Mouse (Mus musculus) mouse trophoblast stem cell (cell line): ENCODE results near the gene Lrba.

Source experiments
- in situ Hi-C, 2 experiments: fragments of 300-500 bp; cut with MseI, MboI; formaldehyde crosslinking; loops; 2 replicates in 1 of 2; 3 replicates in 1 of 2; pipeline ENCODE4 v1.15.1; 2025

The Lrba gene

GRCm38 (mm10) chr3:86756548-86756947 lies 532.1 kb downstream of the Lrba start:
- in situ Hi-C loops, result no loop called here

GRCm38 (mm10) chr3:86758727-86759126 lies 534.2 kb downstream of the Lrba start:
- in situ Hi-C loops, result no loop called here

DNA sequence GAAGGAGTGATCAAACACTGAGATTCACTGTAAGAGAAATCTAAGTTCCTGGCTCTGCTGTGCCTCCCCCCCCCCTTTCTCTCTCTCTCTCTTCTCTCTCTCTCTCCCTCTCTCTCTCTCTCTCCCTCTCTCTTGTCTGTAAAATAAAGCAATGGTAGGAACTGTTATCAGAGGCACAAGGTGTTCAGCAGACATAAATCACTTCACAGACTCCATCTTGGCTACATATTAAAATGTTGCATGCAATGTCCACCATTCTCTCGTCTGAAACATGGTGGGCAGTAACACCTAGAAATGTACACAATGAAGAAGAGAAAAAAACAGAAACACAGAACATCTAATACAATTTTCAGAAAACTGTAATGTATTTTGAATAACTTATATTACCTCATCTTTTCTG lies 534.9 kb downstream of the Lrba start:
- in situ Hi-C loops, result no loop called here

DNA sequence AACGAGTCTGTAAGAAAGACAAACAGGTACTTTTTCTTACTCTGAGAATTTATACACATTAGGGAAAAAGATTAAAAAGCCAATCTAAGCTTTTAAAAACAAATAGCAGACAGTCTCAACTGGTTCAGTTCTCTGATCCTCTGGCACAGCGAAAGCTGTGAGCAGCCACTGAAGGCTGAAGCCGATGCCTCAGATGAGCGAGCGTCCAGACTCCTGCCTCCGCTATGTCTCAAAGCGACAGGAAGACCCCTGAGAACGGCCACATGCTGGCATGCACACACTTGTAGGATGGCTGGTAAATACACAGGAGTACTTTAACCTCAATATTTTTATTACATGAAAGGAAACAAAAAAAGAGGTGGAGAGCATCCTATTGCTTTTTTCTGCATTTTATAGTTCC lies 535.4 kb downstream of the Lrba start:
- in situ Hi-C loops, result no loop called here

DNA sequence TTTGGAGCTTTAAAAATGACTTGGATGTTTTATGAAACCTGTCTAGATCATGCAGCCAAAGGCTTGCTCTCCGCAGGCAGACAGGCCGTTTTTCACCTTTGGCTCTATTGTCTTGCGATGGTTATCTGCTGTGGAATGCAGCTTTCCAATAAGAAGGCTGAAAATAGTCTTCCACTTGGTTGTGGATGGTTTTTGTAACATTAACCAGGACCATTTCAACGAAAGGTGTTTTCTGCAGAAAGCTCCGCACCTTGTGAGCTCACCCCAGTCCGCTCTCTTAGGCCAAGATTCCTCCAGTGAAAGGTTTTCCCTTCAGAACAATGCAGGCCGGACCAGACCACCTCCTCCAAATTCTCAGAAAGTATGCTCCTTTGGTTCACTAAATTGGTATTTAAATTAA lies 536.0 kb downstream of the Lrba start:
- in situ Hi-C loops, result no loop called here

GRCm38 (mm10) chr3:86761095-86762035 lies 536.9 kb downstream of the Lrba start:
- in situ Hi-C loops, result no loop called here

DNA sequence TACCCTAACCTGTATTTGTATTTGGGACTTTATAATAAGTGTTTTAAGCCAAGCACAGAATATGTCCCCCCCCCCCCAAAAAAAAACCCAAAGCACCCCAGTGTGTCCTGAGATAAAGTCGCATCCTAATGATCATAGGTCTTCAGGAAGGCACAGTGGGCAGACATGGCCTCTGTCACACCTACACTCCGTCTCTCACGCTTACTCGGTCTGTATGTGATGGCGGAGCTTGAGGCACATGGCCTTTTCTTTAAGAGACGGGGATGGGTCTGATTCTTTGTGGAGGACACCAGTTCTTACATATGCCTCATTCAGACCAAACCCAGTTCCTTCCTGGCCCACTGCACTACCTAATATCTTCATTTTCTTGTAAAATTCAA lies 537.5 kb downstream of the Lrba start:
- in situ Hi-C loops, result no loop called here

- in situ Hi-C loops, result no loop called here
Measured at GRCm38 (mm10) chr3:86762456-86762855, 538.0 kb downstream of the Lrba start.

DNA sequence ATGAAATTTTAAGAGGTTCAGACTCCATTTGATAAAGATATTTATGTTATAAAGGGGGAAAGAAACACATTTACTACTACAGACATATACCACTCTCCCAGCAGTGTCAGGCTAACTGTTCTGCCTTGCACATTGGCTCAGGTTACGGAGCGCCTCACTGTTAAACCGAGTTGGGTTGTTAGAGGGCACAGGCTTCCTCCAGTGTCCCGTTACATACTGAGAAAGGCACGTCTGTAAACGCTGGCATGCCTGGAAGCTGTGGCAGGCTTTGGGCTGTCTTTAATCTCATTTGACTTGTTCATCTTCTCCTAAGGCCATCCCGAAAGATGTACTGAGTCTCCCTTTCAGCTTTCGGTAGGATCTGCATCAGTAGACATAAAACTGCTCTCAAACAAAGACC lies 544.1 kb downstream of the Lrba start:
- in situ Hi-C loops, result no loop called here

- in situ Hi-C loops, result no loop called here
Measured at GRCm38 (mm10) chr3:86768969-86769368, 544.5 kb downstream of the Lrba start.

DNA sequence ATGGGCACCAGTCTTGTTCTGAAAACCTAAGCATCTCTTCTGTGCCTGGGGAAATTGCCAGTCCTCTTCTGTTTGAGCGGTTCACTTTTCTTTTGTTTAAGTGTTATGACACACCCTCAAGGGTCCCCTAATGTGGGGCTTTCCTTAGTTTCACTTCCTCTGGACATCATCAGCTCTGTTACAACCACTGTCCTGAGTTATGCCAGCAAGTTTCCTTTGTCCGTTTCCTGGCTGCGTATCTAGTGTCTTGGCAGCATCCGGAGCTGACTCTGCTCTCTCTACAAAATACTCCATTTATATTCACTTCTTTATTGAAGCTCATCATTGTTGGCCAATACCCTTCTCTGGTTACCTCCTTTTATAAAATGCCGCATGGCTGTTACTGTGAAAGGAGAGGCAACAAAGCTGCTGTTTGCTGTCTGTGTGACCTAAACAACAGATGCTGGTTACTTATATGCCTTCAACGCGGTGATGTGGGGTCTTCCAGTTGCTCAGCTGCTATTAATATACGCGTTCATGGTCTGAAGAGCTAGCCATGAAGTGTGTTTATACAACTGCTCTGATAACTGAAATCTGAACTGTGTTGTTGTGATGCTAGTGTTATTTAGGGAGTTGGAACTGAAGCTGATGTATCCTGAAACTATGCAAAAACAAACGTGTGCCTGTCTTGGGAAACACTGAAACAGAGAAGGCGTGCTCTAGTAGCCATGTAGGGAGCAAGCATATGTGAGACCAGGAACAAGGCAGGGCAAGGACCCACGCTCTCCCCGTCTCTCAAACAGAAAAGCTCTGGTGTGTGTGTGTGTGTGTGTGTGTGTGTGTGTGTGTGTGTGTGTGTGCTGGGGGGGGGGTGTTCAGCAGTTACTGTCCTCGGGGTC lies 550.3 kb downstream of the Lrba start:
- in situ Hi-C loops, result no loop called here

DNA sequence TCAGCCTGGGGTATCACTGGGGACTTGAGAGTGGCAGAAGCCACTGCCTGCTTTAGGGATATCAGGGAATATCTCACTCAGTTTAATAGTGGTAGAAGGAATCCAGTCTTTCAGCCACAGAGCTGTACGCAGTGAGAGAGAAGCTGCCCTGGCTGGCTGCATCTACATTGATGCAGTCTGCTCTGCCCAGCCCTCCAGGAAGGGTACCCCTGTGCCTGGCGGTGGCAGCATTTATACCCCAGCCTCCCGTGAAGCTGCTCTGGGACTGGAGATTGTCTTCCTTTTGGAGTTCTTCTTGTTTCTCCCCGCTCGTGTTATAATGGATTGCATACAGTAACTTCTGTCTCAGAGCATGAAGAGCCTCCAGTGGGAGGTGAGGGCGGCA lies 551.0 kb downstream of the Lrba start:
- in situ Hi-C loops, result no loop called here

GRCm38 (mm10) chr3:86779704-86780103 lies 555.2 kb downstream of the Lrba start:
- in situ Hi-C loops, result no loop called here

- in situ Hi-C loops, result no loop called here
Measured at GRCm38 (mm10) chr3:86784051-86784450, 559.6 kb downstream of the Lrba start.

DNA sequence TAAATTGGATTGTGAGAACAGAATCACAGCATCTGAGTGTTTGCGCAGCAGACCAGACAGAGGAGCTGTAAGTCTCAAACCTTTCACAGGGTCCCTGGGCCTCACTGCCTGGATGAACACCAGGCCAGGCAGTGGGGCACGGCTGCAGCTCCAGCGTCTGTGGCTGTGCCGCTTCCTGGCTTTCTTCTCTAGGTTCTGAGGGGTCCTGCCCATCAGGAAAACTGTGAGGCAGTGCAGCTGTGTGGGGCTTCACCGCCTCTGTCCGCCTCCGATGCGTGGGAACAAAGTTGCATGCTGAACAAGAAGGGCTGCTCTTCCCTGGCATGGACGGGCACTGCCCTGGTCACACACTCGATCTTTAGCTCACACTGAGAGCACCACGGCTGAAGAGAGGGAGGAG lies 560.5 kb downstream of the Lrba start:
- in situ Hi-C loops, result no loop called here

DNA sequence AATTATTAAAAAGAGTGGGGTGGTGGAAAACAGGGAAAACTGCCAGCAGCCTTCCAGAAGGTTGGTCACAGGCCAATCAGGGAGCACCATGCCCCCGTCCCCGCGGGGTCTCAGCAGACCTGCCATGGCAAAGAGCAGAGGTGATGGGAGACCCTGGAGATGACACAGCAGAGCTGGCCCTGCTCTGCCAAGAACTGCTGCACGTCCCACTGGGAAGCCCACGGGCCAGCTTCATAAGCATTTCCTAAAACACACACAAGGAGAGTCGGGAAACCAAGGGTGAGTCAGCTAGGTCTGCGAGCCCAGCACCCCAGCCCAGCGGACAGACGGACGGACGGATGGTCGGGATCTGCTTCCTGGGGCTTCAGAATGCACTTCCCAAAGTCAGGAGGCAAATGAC lies 561.8 kb downstream of the Lrba start:
- in situ Hi-C loops, result no loop called here

GRCm38 (mm10) chr3:86786845-86787351 lies 562.4 kb downstream of the Lrba start:
- in situ Hi-C loops, result no loop called here

DNA sequence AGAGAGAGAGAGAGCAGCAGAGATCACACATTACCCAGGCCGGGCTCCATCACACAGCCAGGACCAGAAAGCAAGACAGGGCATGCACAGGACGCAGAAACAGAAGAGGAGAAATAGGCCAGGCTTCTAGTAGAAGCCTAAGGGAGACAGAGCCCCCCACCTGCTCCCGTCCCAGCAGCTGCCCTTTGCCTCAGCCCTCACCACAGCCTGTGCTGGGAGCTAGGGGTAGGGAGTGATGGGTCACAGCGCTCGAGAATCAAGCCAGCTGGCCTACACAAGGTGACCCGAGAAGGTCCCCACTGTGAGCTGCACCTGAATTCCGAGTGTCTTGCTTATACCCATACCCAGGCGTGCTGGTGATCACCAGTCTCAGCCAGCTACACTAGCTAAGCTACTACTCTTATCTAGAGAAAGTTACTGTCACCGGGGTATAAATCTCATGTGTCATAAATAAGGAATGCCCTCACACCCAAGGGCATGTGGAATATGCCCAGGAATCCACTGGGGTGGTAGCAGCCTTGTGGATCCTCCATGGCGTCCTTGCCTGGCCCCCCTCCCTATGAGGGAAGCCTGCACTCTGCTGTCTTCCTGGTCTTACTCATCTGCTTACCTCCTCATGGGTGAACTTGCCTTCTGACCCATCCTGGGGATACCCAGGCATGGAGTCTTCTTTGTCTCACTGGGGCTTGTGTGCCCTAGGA lies 563.1 kb downstream of the Lrba start:
- in situ Hi-C loops, result no loop called here

DNA sequence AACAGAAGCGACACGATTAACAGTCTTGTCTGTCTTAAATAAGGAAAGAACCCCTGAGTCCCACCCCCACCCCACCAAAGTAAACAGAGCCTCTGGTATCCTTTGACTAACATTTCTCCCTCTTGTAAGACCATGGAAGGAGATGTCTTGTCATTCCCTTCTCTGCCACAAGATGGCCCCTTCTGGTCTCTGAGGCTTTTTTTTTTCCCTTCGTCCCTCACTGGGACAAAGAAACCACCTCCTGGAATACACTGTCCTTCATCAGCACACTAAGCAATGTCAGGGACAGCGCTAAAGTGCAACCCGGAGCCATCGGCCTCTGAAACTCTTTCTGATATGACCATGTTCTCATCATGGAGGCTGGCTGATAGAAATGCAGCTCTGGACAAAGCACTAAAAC lies 564.2 kb downstream of the Lrba start:
- in situ Hi-C loops, result no loop called here

- in situ Hi-C loops, result loop anchor here in 1 of 2 experiments (10.0 kb wide), 1 partner anchor 185 kb away; no protein-coding TSS in a partner anchor
Measured at GRCm38 (mm10) chr3:86789752-86790151, 565.3 kb downstream of the Lrba start.

- in situ Hi-C loops, result loop anchor here in 1 of 2 experiments (10.0 kb wide), 1 partner anchor 182 kb away; no protein-coding TSS in a partner anchor
Measured at GRCm38 (mm10) chr3:86793264-86793663, 568.8 kb downstream of the Lrba start.
